Mouse (Mus musculus) kidney, embryonic 14.5 days (tissue): ENCODE data around the gene Gm21962. TPM values are rescaled to one million over a fixed set of nuclear protein-coding genes. Genes with fewer than 3 reads are reported as not detected.

Experiments used
- ATAC-seq: fragments of 200-750 bp; cut with Nextera tagmentation; 2 replicates; pipeline ENCODE4 v1.8.0; 2017; ENCODE audit warnings: moderate number of reproducible peaks, mild to moderate bottlenecking, moderate TSS enrichment, moderate library complexity; ENCODE audit not compliant: low FRiP score, low TSS enrichment
- H3K27ac ChIP-seq: fragments of 300-500 bp; sonication (generic); 2 replicates; pipeline ENCODE4 v1.5.1; 2014; ENCODE audit warnings: low read depth, mild to moderate bottlenecking, low read length, moderate library complexity, mixed read lengths
- H3K27me3 ChIP-seq: fragments of 300-500 bp; sonication (generic); 2 replicates; pipeline ENCODE4 v1.6.1; 2014; ENCODE audit warnings: mild to moderate bottlenecking, low read length; ENCODE audit not compliant: control insufficient read depth, insufficient read depth
- H3K36me3 ChIP-seq: fragments of 300-500 bp; sonication (generic); 2 replicates; pipeline ENCODE4 v1.6.1; 2014; ENCODE audit warnings: low read length, mixed read lengths; ENCODE audit not compliant: control insufficient read depth, insufficient read depth
- H3K4me1 ChIP-seq: fragments of 300-500 bp; sonication (generic); 2 replicates; pipeline ENCODE4 v1.6.1; 2014; ENCODE audit warnings: low read length, mixed read lengths; ENCODE audit not compliant: control insufficient read depth, insufficient read depth
- H3K4me2 ChIP-seq: fragments of 300-500 bp; sonication (generic); replicated peaks from 2 replicates; pipeline ENCODE4 v1.6.1; 2014; ENCODE audit warnings: low read depth, mild to moderate bottlenecking, low read length
- H3K4me3 ChIP-seq: fragments of 300-500 bp; sonication (generic); 2 replicates; pipeline ENCODE4 v1.5.1; 2014; ENCODE audit warnings: mild to moderate bottlenecking, low read length
- H3K9ac ChIP-seq: fragments of 300-500 bp; sonication (generic); 2 replicates; pipeline ENCODE4 v1.6.1; 2014; ENCODE audit warnings: low read depth, mild to moderate bottlenecking, low read length, moderate library complexity
- H3K9me3 ChIP-seq: fragments of 300-500 bp; sonication (generic); 2 replicates; pipeline ENCODE4 v1.6.1; 2016; ENCODE audit warnings: low read length; ENCODE audit not compliant: control insufficient read depth
- whole genome bisulfite sequencing: fragments of 180-500 bp; shearing (Covaris S2); extraction: QIAGEN DNeasy Blood & Tissue Kit; methylation state at CpG from one replicate; pipeline ENCODE4 v1.1.7; 2014; 5-methylcytosine and 5-hydroxymethylcytosine counted together
- polyA plus RNA-seq: library from polyadenylated mRNA; unstranded; fragments of >200 nt; fragmentation: Nextera tagmentation; extraction: Ambion mirVana; gene quantifications from 2 replicates; pipeline ENCODE4 v1.2.1, GENCODE M21; 2014

The Gm21962 gene
- polyA plus RNA-seq, 1 experiment from 2014 or later, result not detected

- 51% methylated on average over 3 of the region's 3 CpGs for WGBS
- no peaks in the 10 kb centered on the region for H3K27me3 ChIP-seq
- H3K36me3 ChIP-seq, result no peaks in the 10 kb centered on the region
- H3K4me2 ChIP-seq, result no peak overlapping the region
- no peak overlapping the region for H3K27ac ChIP-seq
- no peaks in the 10 kb centered on the region for H3K4me1 ChIP-seq
- no peak for ATAC-seq
- H3K9ac ChIP-seq, result no peak overlapping the region
- H3K9me3 ChIP-seq, result no peaks in the 10 kb centered on the region
- no peak overlapping the region for H3K4me3 ChIP-seq
Observed at GRCm38 (mm10) chr3:137642568-137642967, 28.8 kb upstream of the Gm21962 start.

- H3K4me1 ChIP-seq, result no peaks in the 10 kb centered on the region
- 96% methylated on average over 3 of the region's 3 CpGs for WGBS
- H3K4me2 ChIP-seq, result no peak overlapping the region
- no peaks in the 10 kb centered on the region for H3K9me3 ChIP-seq
- ATAC-seq, result no peak
- H3K36me3 ChIP-seq, result no peaks in the 10 kb centered on the region
- H3K27ac ChIP-seq, result no peak overlapping the region
- H3K4me3 ChIP-seq, result no peak overlapping the region
- no peaks in the 10 kb centered on the region for H3K27me3 ChIP-seq
- H3K9ac ChIP-seq, result no peak overlapping the region
Observed at GRCm38 (mm10) chr3:137644081-137644480, 27.2 kb upstream of the Gm21962 start.

- Histone ChIP-seq H3K4me3 (no peak overlapping the region), H3K9me3 (no peaks in the 10 kb centered on the region), H3K36me3 (no peaks in the 10 kb centered on the region), H3K4me1 (no peaks in the 10 kb centered on the region), H3K27ac (no peak overlapping the region), H3K9ac (no peak overlapping the region), H3K27me3 (no peaks in the 10 kb centered on the region), H3K4me2 (no peak overlapping the region)
- 10% methylated on average over 6 of the region's 6 CpGs for whole genome bisulfite sequencing
- no peak for ATAC-seq
Observed at GRCm38 (mm10) chr3:137644947-137645346, 26.4 kb upstream of the Gm21962 start.

DNA sequence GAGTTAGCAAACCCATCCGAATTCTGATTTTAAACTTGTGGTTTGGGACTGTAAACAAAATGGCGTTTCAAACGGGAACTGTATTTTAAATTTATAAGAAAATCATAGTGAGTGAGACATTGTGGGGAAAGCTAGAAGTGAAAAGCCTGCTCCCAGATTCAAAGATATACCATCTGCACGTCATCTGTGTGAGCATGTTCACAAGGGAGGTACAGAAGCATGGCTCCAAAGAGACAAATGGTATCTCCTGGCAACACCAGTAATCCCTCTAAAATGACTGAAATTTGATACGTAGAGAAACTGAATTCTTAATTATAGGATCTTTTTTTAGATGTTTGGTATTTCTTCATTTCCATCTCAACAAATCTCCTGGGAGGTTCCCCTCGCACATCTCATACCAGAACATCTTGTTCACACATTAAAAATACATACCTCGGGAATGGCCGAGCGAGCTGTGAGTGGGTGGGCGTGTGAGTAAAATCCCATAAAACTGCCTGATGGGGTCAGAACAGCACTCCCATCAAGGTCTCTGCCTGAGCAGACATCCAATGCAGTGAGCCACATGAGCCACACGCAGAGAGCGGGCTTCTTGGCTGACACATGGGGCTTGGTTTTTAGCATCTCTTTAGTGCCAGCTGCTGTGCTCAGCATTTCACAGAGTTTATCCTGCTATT is 23.8 kb upstream of the Gm21962 start:
- Histone ChIP-seq H3K9ac (no peak overlapping the region), H3K9me3 (no peaks in the 10 kb centered on the region), H3K4me3 (no peak overlapping the region), H3K36me3 (no peaks in the 10 kb centered on the region), H3K27me3 (no peaks in the 10 kb centered on the region), H3K27ac (no peak overlapping the region), H3K4me2 (no peak overlapping the region), H3K4me1 (no peaks in the 10 kb centered on the region)
- peak; percentile 43; the same call in 1 of the 2 replicates for ATAC-seq
- whole genome bisulfite sequencing, result 52% methylated on average over 12 of the region's 12 CpGs

DNA sequence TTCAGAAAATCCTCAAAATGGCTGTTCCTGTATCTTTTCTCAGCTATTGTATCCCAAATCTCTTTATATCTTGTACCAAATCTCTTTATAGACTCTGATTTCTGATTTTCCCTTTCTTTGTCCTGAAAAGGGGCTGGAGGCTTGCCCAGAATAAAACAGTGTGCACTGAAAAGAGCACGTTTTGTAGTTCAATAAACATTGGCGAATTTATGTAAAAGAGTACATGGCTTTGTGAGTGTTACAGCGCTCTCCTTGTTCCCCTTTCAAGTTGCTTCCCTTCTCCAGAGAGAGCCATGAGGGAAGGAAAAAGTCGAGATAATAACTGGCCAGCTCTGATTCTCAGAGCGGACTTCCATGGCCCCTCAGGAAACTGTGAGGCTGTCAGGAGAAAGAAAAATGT is 22.2 kb upstream of the Gm21962 start:
- no peak overlapping the region for H3K4me3 ChIP-seq
- no peak for ATAC-seq
- no peaks in the 10 kb centered on the region for H3K27me3 ChIP-seq
- no peak overlapping the region for H3K27ac ChIP-seq
- H3K9ac ChIP-seq, result no peak overlapping the region
- H3K4me1 ChIP-seq, result no peaks in the 10 kb centered on the region
- no peaks in the 10 kb centered on the region for H3K36me3 ChIP-seq
- 82% methylated on average over 5 of the region's 5 CpGs for WGBS
- no peaks in the 10 kb centered on the region for H3K9me3 ChIP-seq
- no peak overlapping the region for H3K4me2 ChIP-seq

- 95% methylated on average over 2 of the region's 2 CpGs for WGBS
- Histone ChIP-seq H3K9me3 (no peaks in the 10 kb centered on the region), H3K9ac (no peak overlapping the region), H3K4me1 (no peaks in the 10 kb centered on the region), H3K4me3 (no peak overlapping the region), H3K27me3 (no peaks in the 10 kb centered on the region), H3K36me3 (no peaks in the 10 kb centered on the region), H3K4me2 (no peak overlapping the region), H3K27ac (no peak overlapping the region)
- ATAC-seq, result no peak
Observed at GRCm38 (mm10) chr3:137652853-137653252, 18.5 kb upstream of the Gm21962 start.

DNA sequence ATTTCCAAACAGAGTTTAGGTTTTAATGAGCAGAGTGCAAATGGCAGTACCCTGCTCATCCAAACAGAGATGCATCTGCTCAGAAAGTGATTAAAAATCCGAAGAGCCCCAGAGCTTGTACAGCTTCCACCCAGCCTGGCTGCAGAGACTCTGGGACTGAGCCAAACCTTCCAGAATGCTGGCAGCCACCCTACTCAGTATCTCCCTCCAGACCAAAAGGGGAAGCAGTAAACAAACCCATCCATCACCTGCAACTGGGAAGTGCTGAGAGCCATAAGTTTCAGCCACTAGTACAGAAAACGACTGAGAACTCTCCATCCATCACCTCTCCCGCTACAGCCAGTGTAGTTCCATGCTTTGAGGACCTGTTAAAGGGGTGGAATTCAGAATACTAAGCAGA is 9.6 kb downstream of the Gm21962 start:
- no peaks in the 10 kb centered on the region for H3K9me3 ChIP-seq
- H3K27ac ChIP-seq, result no peak overlapping the region
- H3K4me1 ChIP-seq, result no peaks in the 10 kb centered on the region
- H3K27me3 ChIP-seq, result no peaks in the 10 kb centered on the region
- WGBS, result 5% methylated on average over 3 of the region's 3 CpGs
- no peak; the same call in 1 of the 2 replicates for ATAC-seq
- H3K4me2 ChIP-seq, result no peak overlapping the region
- H3K4me3 ChIP-seq, result no peak overlapping the region
- H3K9ac ChIP-seq, result no peak overlapping the region
- no peaks in the 10 kb centered on the region for H3K36me3 ChIP-seq

DNA sequence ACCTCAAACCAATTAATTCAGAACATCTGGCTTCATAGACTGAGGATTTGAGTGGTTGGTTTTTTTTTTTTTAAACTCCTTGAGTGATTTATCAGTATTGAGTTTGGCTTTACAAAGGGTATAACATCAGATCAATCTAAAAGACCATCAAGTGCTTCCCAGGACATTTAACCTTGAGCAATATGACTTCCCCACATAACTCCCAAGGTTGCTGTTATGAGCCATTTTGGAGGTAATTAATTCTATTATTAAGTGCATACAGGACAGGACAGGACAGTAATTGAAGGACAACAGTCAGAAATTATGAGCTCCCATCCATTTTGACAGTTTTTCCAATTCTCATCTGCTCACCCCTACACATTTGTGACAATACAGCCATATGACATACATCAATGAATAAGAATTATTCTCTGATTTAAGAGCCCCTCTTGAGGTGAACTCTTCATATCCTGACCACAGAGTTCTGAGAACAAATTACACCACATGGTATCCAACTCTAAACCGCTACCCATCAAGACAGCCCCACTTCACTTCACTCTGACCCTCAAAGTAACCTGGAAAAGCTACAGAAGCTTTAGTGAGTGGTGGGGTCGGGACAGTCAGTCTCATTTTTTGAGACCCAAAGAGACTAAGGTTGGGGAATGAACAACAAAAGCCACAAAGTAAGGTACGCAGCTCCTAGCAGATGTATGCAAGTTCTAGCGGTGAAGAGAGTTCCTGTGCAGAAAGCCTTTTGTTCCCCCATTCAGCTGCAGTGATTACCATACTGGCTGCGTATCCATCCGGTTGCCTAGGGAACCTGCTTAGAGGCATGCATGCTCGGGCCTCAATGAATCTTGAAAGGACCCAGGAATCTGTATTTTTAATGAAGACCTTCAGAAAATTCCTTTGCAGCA is 11.8 kb downstream of the Gm21962 start:
- H3K4me1 ChIP-seq, result no peaks in the 10 kb centered on the region
- no peak overlapping the region for H3K4me3 ChIP-seq
- no peak overlapping the region for H3K9ac ChIP-seq
- H3K36me3 ChIP-seq, result no peaks in the 10 kb centered on the region
- no peaks in the 10 kb centered on the region for H3K9me3 ChIP-seq
- H3K27me3 ChIP-seq, result no peaks in the 10 kb centered on the region
- no peak overlapping the region for H3K4me2 ChIP-seq
- H3K27ac ChIP-seq, result no peak overlapping the region
- ATAC-seq, result no peak
- WGBS, result 24% methylated on average over 7 of the region's 7 CpGs

DNA sequence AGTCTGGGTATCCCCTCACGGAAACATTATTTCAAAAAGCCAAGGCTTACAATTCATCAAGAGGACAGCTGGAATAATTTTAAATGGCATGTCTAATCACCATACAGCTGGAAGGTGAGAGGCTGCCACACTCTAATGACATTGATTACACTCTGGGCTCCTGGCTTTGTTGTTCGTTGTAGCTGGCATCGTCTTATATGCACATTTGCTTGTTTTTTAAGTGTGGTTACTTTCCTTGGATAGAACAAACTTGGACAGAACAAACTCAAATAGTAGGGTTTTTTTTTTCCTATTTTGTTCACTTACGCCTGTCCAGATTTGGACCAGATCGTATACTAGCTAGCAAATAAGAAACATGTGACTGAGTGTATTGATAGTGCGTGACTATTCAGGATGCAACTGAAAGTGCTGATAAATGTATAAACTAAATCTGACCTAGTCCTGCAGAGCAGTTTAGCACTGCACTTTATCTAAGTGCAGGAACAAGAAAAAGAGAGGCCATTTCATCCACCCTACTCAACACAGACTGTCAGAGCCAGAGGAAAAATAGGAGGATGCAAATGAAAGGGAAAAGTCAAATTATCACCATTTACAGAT is 12.6 kb downstream of the Gm21962 start:
- Histone ChIP-seq H3K4me1 (no peaks in the 10 kb centered on the region), H3K27me3 (no peaks in the 10 kb centered on the region), H3K4me2 (no peak overlapping the region), H3K36me3 (no peaks in the 10 kb centered on the region), H3K9me3 (no peaks in the 10 kb centered on the region), H3K4me3 (no peak overlapping the region), H3K9ac (no peak overlapping the region), H3K27ac (no peak overlapping the region)
- 47% methylated on average over 6 of the region's 6 CpGs for WGBS
- ATAC-seq, result no peak
